Mouse (Mus musculus) lung, embryonic 16.5 days (tissue): ENCODE results near the gene St6galnac3. TPM values are rescaled to one million over a fixed set of nuclear protein-coding genes. Genes with fewer than 3 reads are reported as not detected.

Experiments
- ATAC-seq: fragments of 200-750 bp; cut with Nextera tagmentation; 2 replicates; pipeline ENCODE4 v1.8.0; 2017; ENCODE audit warnings: low read depth, mild to moderate bottlenecking, moderate library complexity
- H3K27ac ChIP-seq: fragments of 300-500 bp; sonication (generic); 2 replicates; pipeline ENCODE4 v1.5.1; 2014; ENCODE audit warnings: mild to moderate bottlenecking, control low read depth, low read length
- H3K27me3 ChIP-seq: fragments of 300-500 bp; sonication (generic); 2 replicates; pipeline ENCODE4 v1.6.1; 2014; ENCODE audit warnings: low read depth, low read length, mixed read lengths; ENCODE audit not compliant: control insufficient read depth, insufficient read depth
- H3K36me3 ChIP-seq: fragments of 300-500 bp; sonication (generic); 2 replicates; pipeline ENCODE4 v1.6.1; 2014; ENCODE audit warnings: low read length; ENCODE audit not compliant: control insufficient read depth, insufficient read depth
- H3K4me1 ChIP-seq: fragments of 300-500 bp; sonication (generic); replicated peaks from 2 replicates; pipeline ENCODE4 v1.6.1; 2014; ENCODE audit warnings: low read length, mixed read lengths; ENCODE audit not compliant: control insufficient read depth, insufficient read depth
- H3K4me2 ChIP-seq: fragments of 300-500 bp; sonication (generic); 2 replicates; pipeline ENCODE4 v1.6.1; 2014; ENCODE audit warnings: low read depth, low read length, control low read depth
- H3K4me3 ChIP-seq: fragments of 300-500 bp; sonication (generic); 2 replicates; pipeline ENCODE4 v1.5.1; 2014; ENCODE audit warnings: mild to moderate bottlenecking, low read length, control low read depth
- H3K9ac ChIP-seq: fragments of 300-500 bp; sonication (generic); 2 replicates; pipeline ENCODE4 v1.6.1; 2014; ENCODE audit warnings: low read length, control low read depth
- H3K9me3 ChIP-seq: fragments of 300-500 bp; sonication (generic); 2 replicates; pipeline ENCODE4 v1.6.1; 2016; ENCODE audit warnings: low read length; ENCODE audit not compliant: control insufficient read depth
- WGBS: fragments of 180-500 bp; shearing (Covaris S2); extraction: QIAGEN DNeasy Blood & Tissue Kit; methylation state at CpG from one replicate; pipeline ENCODE4 v1.1.7; 2014; 5-methylcytosine and 5-hydroxymethylcytosine counted together
- polyA plus RNA-seq: library from polyadenylated mRNA; unstranded; fragments of >200 nt; fragmentation: Nextera tagmentation; extraction: Ambion mirVana; gene quantifications from 2 replicates; pipeline ENCODE4 v1.2.1, GENCODE M21; 2015

The St6galnac3 gene
- 28.4 and 33.8 TPM in 2 replicates for polyA plus RNA-seq

DNA sequence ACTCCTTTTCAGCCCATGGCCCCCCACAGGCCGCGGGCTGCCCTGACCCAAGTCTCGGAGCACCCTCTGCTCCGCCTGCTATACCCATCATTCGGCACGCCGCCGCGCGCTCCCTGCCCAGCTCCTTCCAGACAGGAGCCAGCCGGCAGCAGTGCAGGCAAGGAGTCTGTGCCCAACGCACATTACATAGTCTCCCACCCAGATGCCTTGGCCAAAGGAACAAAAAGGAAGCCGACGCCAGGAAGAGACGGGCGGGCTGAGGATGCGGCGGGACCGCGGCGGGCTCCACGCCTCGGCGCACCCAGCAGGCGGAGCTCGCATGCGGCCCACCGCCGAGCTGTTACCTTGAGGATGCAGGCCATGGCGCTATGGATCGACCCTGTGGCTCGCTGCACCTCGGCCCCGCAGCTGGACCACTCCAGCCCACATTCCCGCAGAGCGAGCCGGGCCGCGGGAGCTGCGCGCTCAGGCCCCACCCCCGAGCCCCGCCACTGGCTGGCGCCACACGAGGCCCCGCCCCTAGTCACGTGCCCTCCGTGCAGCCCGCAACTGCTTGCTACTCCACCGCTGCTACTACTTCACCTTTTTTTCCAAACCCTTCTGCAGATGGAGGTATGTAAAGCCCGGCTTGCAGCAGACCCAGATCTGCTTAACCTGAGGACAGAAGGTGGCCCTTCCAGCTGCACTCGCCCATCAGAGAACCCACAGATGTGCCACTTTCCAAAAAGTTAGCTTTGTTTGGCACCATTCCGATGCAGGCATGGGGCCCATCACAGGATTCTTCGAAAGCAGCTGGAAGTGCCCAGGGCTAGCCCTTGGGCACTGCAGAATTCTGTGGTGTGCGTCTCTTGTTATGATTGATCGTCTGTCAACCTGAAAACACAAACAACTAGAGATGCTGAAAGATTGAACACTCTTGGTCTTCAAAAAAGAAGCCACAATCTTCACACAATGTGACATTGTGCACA, at the start of gene St6galnac3:
Gene St6galnac3 (minus strand): TSS at position 474 of the 968 bp plus-strand sequence.
- peak; percentile 98 for ATAC-seq
- Histone ChIP-seq H3K9ac (peak within 1 kb of the TSS; percentile 76), H3K27me3 (no peaks in the 10 kb centered on the region), H3K4me3 (peak within 1 kb of the TSS; percentile 66), H3K36me3 (no peaks in the 10 kb centered on the region), H3K4me2 (peak within 1 kb of the TSS; percentile 95), H3K9me3 (no peaks in the 10 kb centered on the region), H3K27ac (peak within 1 kb of the TSS; percentile 35), H3K4me1 (peaks cover 13% of the 10 kb centered on the region)
- WGBS: 2% methylated on average over 45 of the region's 56 CpGs

- H3K4me3 ChIP-seq: no peak overlapping the region
- no peak overlapping the region for H3K9ac ChIP-seq
- WGBS: 68% methylated on average over 3 of the region's 3 CpGs
- no peaks in the 10 kb centered on the region for H3K9me3 ChIP-seq
- no peak overlapping the region for H3K4me2 ChIP-seq
- no peaks in the 10 kb centered on the region for H3K27me3 ChIP-seq
- no peaks in the 10 kb centered on the region for H3K4me1 ChIP-seq
- ATAC-seq: no peak
- H3K36me3 ChIP-seq: no peaks in the 10 kb centered on the region
- H3K27ac ChIP-seq: no peak overlapping the region
These were observed 49.6 kb upstream of the St6galnac3 start for GRCm38 (mm10) chr3:153774568-153774967.

GRCm38 (mm10) chr3:153771479-153771878, 46.5 kb upstream of the St6galnac3 start:
- no peaks in the 10 kb centered on the region for H3K4me1 ChIP-seq
- ATAC-seq: no peak
- WGBS: 25% methylated on average over 4 of the region's 4 CpGs

GRCm38 (mm10) chr3:153770573-153770972, 45.6 kb upstream of the St6galnac3 start:
- no peak overlapping the region for H3K4me3 ChIP-seq
- no peaks in the 10 kb centered on the region for H3K27me3 ChIP-seq
- no peak overlapping the region for H3K4me2 ChIP-seq
- no peaks in the 10 kb centered on the region for H3K9me3 ChIP-seq
- ATAC-seq: no peak
- H3K27ac ChIP-seq: no peak overlapping the region
- no peaks in the 10 kb centered on the region for H3K4me1 ChIP-seq
- WGBS: 55% methylated on average over 7 of the region's 7 CpGs
- H3K9ac ChIP-seq: no peak overlapping the region
- no peaks in the 10 kb centered on the region for H3K36me3 ChIP-seq

More at GRCm38 (mm10) chr3:153771479-153771878, 46.5 kb upstream of the St6galnac3 start:
- no peak overlapping the region for H3K4me3 ChIP-seq
- H3K4me2 ChIP-seq: no peak overlapping the region
- no peak overlapping the region for H3K27ac ChIP-seq
- no peaks in the 10 kb centered on the region for H3K36me3 ChIP-seq
- H3K9me3 ChIP-seq: no peaks in the 10 kb centered on the region
- no peak overlapping the region for H3K9ac ChIP-seq
- H3K27me3 ChIP-seq: no peaks in the 10 kb centered on the region

DNA sequence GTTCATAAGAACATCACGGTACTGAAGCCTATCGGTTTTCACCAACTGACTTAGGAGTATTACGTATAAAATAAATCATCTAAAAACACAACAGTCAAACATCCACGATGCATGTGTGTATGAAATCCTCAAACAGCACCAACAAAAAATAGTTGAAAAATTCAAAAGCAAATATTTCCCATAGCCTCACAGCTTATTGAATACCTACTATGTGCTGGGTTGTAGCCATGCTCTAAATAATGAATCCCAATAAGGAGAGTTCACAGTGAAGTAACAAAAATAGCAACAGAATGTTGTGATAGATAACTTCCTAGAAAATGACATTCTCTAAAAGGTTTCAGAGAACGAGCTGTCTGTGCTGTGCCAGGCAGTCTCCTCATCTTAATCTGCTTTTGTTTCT, 44.2 kb upstream of the St6galnac3 start:
- Histone ChIP-seq H3K4me2 (no peak overlapping the region), H3K36me3 (no peaks in the 10 kb centered on the region), H3K9ac (no peak overlapping the region), H3K27ac (no peak overlapping the region), H3K4me1 (no peaks in the 10 kb centered on the region), H3K4me3 (no peak overlapping the region), H3K9me3 (no peaks in the 10 kb centered on the region), H3K27me3 (no peaks in the 10 kb centered on the region)
- 68% methylated on average over 5 of the region's 5 CpGs for WGBS
- no peak for ATAC-seq

- H3K4me1 ChIP-seq: no peaks in the 10 kb centered on the region
- H3K4me3 ChIP-seq: no peak overlapping the region
- no peak overlapping the region for H3K9ac ChIP-seq
- H3K36me3 ChIP-seq: no peaks in the 10 kb centered on the region
- H3K27me3 ChIP-seq: no peaks in the 10 kb centered on the region
- no peak for ATAC-seq
- no peaks in the 10 kb centered on the region for H3K9me3 ChIP-seq
- H3K27ac ChIP-seq: no peak overlapping the region
- no peak overlapping the region for H3K4me2 ChIP-seq
These were observed 40.2 kb upstream of the St6galnac3 start for GRCm38 (mm10) chr3:153765171-153765570.

DNA sequence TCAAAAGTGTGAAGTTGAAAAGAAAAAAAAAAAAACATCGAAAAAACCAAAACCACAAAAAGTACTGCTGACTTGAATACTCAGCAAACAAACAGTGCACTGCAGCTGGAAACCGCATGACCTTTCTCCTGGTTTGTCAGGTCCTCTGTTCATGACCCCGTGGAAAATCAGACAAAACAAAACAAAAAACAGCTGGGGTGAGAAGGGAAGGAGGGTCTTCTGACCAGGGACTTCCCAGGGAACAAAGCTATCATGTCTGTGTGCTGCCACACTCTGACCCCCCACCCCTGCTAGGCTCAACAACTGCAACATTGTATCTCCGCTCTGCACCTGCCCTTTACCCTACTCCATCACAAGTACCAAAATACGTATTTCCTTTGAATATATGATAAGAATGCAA, 39.8 kb upstream of the St6galnac3 start:
- no peak overlapping the region for H3K4me3 ChIP-seq
- H3K4me2 ChIP-seq: no peak overlapping the region
- no peaks in the 10 kb centered on the region for H3K36me3 ChIP-seq
- H3K9ac ChIP-seq: no peak overlapping the region
- no peaks in the 10 kb centered on the region for H3K27me3 ChIP-seq
- H3K27ac ChIP-seq: no peak overlapping the region
- H3K4me1 ChIP-seq: no peaks in the 10 kb centered on the region
- H3K9me3 ChIP-seq: no peaks in the 10 kb centered on the region
- ATAC-seq: no peak
- 46% methylated on average over 5 of the region's 5 CpGs for WGBS

GRCm38 (mm10) chr3:153761171-153761570, 36.2 kb upstream of the St6galnac3 start:
- H3K4me1 ChIP-seq: no peaks in the 10 kb centered on the region; the same call in 1 of the 2 replicates
- no peak overlapping the region for H3K4me2 ChIP-seq
- H3K9ac ChIP-seq: no peak overlapping the region
- H3K27ac ChIP-seq: no peak overlapping the region
- H3K9me3 ChIP-seq: no peaks in the 10 kb centered on the region
- no peaks in the 10 kb centered on the region for H3K27me3 ChIP-seq
- no peak for ATAC-seq
- no peak overlapping the region for H3K4me3 ChIP-seq
- 74% methylated on average over 17 of the region's 17 CpGs for WGBS
- H3K36me3 ChIP-seq: no peaks in the 10 kb centered on the region

DNA sequence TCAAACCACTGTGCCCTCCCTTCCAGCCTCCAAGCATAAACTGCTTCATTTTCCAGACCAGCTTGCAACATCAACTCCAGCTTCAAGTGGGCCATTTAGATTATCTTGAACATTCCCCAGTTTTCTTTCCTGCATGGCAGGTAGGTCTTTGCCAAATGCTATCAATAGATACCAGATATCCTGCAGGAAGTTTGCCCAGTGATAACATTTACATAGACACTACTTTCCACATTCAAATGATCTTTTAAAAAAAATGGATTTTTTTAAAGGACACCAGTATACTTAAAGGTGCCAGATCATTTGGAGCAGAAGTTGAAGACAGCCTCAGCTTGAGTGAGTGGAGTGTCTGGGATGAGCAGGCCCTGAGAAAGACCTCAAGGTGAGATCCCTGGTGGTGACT, 34.3 kb upstream of the St6galnac3 start:
- no peaks in the 10 kb centered on the region for H3K27me3 ChIP-seq
- no peaks in the 10 kb centered on the region; the same call in 1 of the 2 replicates for H3K4me1 ChIP-seq
- no peak overlapping the region for H3K4me3 ChIP-seq
- H3K4me2 ChIP-seq: no peak overlapping the region
- H3K9me3 ChIP-seq: no peaks in the 10 kb centered on the region
- no peak overlapping the region for H3K9ac ChIP-seq
- no peak overlapping the region for H3K27ac ChIP-seq
- no peaks in the 10 kb centered on the region for H3K36me3 ChIP-seq
- ATAC-seq: no peak
